Mouse (Mus musculus) thymus, adult 2 months (tissue): ENCODE data around the gene Efemp2. TPM values are rescaled to one million over a fixed set of nuclear protein-coding genes. Genes with fewer than 3 reads are reported as not detected.

Source experiments
- DNase-seq: peaks from one replicate; pipeline ENCODE4 v3.0.0; 2021
- H3K27ac ChIP-seq: fragments of 200-500 bp; 2 replicates; pipeline ENCODE4 v1.5.1; 2012; ENCODE audit warnings: low read length, control low read depth; ENCODE audit not compliant: control insufficient read depth, insufficient read depth
- H3K27me3 ChIP-seq: fragments of 200-500 bp; 2 replicates; pipeline ENCODE4 v1.6.1; 2012; ENCODE audit warnings: mild to moderate bottlenecking, low read length, moderate library complexity, mixed read lengths; ENCODE audit not compliant: control insufficient read depth, insufficient read depth
- H3K36me3 ChIP-seq: fragments of 200-500 bp; 2 replicates; pipeline ENCODE4 v1.6.1; 2012; ENCODE audit warnings: mild to moderate bottlenecking, low read length, moderate library complexity; ENCODE audit not compliant: control insufficient read depth, insufficient read depth
- H3K4me1 ChIP-seq: fragments of 200-500 bp; replicated peaks from 2 replicates; pipeline ENCODE4 v1.6.1; 2012; ENCODE audit warnings: low read length; ENCODE audit not compliant: control insufficient read depth, insufficient read depth
- H3K4me3 ChIP-seq: fragments of 200-500 bp; 2 replicates; pipeline ENCODE4 v1.5.1; 2012; ENCODE audit warnings: mild to moderate bottlenecking, low read length, control low read depth, moderate library complexity; ENCODE audit not compliant: control insufficient read depth, insufficient read depth
- CTCF ChIP-seq: fragments of 200-500 bp; IDR thresholded peaks from 2 replicates; pipeline ENCODE4 v1.5.1; 2012; ENCODE audit warnings: mild to moderate bottlenecking, control low read depth, low read length, moderate library complexity, borderline replicate concordance; ENCODE audit not compliant: control insufficient read depth, poor library complexity, insufficient read depth; ENCODE audit errors: extremely low read depth
- POLR2A ChIP-seq: fragments of 200-500 bp; IDR thresholded peaks from 2 replicates; pipeline ENCODE4 v1.6.1; 2012; ENCODE audit warnings: mild to moderate bottlenecking, low read length, control low read depth, moderate library complexity; ENCODE audit not compliant: control insufficient read depth, poor library complexity, insufficient read depth; ENCODE audit errors: extremely low read depth
- WGBS: fragments of 180-500 bp; shearing (Covaris S2); methylation state at CpG from one replicate; pipeline ENCODE4 v1.1.7; 2018; 5-methylcytosine and 5-hydroxymethylcytosine counted together
- polyA plus RNA-seq: library from polyadenylated mRNA; depleted of rRNA; stranded (reverse); fragments of >200 nt; gene quantifications from 2 replicates; pipeline ENCODE4 v1.2.3, GENCODE M21; 2012

Gene Efemp2
- polyA plus RNA-seq, 1 experiment = 21.6 TPM

GRCm38 (mm10) chr19:5513005-5513349 lies 39.2 kb downstream of the Efemp2 start:
- no peak for DNase-seq
- WGBS = 62% methylated on average over 3 of the region's 3 CpGs
- Histone ChIP-seq H3K36me3 (no peaks in the 10 kb centered on the region), H3K4me1 (peaks cover 28% of the 10 kb centered on the region), H3K27ac (no peak overlapping the region), H3K4me3 (no peak overlapping the region), H3K27me3 (no peaks in the 10 kb centered on the region)
- TF ChIP-seq POLR2A (no peak), CTCF (no peak)

GRCm38 (mm10) chr19:5515840-5516777 lies 42.4 kb downstream of the Efemp2 start:
- TF ChIP-seq POLR2A (no peak), CTCF (no peak)
- DNase-seq = no peak
- 96% methylated on average over 7 of the region's 7 CpGs for WGBS
- no peaks in the 10 kb centered on the region for H3K27me3 ChIP-seq
- no peaks in the 10 kb centered on the region for H3K36me3 ChIP-seq
- H3K27ac ChIP-seq = no peak overlapping the region
- no peak overlapping the region for H3K4me3 ChIP-seq
- peaks cover 20% of the 10 kb centered on the region for H3K4me1 ChIP-seq

- 96% methylated on average over 8 of the region's 8 CpGs for WGBS
- H3K4me3 ChIP-seq = no peak overlapping the region
- H3K36me3 ChIP-seq = no peaks in the 10 kb centered on the region
- no peak overlapping the region for H3K27ac ChIP-seq
- TF ChIP-seq CTCF (no peak), POLR2A (no peak)
- no peaks in the 10 kb centered on the region for H3K27me3 ChIP-seq
- peaks cover 11% of the 10 kb centered on the region for H3K4me1 ChIP-seq
- no peak for DNase-seq
Observed at GRCm38 (mm10) chr19:5516906-5517505, 43.3 kb downstream of the Efemp2 start.

GRCm38 (mm10) chr19:5518721-5519120 lies 45.0 kb downstream of the Efemp2 start:
- Histone ChIP-seq H3K27ac (no peak overlapping the region), H3K27me3 (no peaks in the 10 kb centered on the region), H3K36me3 (no peaks in the 10 kb centered on the region), H3K4me1 (no peaks in the 10 kb centered on the region), H3K4me3 (no peak overlapping the region)
- no peak for DNase-seq
- TF ChIP-seq CTCF (no peak), POLR2A (no peak)
- 92% methylated on average over 3 of the region's 3 CpGs for WGBS

GRCm38 (mm10) chr19:5525204-5525603 lies 51.5 kb downstream of the Efemp2 start:
- Histone ChIP-seq H3K36me3 (no peaks in the 10 kb centered on the region), H3K27me3 (no peaks in the 10 kb centered on the region), H3K4me1 (peaks cover 4% of the 10 kb centered on the region), H3K27ac (no peak overlapping the region), H3K4me3 (no peak overlapping the region)
- no peak for TF ChIP-seq POLR2A
- DNase-seq = no peak
- 88% methylated on average over 5 of the region's 5 CpGs for WGBS

GRCm38 (mm10) chr19:5529325-5530137 lies 55.8 kb downstream of the Efemp2 start:
- TF ChIP-seq CTCF (peak; percentile 96), POLR2A (no peak)
- Histone ChIP-seq H3K4me1 (peaks cover 10% of the 10 kb centered on the region), H3K36me3 (no peaks in the 10 kb centered on the region), H3K27ac (no peak overlapping the region), H3K27me3 (no peaks in the 10 kb centered on the region), H3K4me3 (0 out of 2 replicates have a peak overlapping the region, but pooled peaks have one; percentile 5)
- WGBS = 18% methylated on average over 20 of the region's 20 CpGs
- peak; percentile 94 for DNase-seq
